Mouse (Mus musculus): ENCODE measurements at regions not wholly inside any gene's neighbourhood (a gene's known extent, or its start where the extent isn't known, plus 50 kb on each side); places are given as distances from the start of the nearest gene placed in this dataset.

DNA sequence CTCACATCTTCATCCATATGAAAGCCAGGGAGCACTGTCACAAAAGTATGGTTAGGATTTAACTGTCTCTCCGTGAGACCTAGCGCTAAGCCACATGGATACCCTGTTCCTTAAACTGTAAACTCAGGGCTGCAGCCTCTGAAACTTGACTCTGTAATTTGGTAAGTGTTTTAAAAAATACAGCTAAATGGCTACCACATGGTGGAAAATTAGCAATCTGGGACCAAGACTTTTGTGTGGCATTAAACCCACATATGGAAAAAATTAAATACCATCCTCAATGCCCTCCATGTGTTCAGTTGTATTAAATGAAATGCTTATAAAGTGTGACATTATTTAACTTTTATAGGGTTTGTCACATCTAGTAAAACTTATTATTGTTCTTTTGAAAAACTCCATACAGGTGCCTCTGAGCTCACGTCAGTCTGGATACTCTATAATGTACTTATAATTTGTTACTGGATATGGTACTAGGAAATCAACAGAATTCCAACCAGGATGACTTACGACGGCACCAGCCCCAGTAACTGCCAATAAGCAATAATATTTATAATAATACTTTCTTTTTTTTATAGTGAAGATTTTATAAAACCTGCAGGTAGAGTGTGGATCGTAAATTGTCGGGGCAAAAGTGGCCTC is 131.0 kb upstream of the Frg1 start:
- ATAC-seq (replicated peaks in 1 of 2; ENCODE audit: insufficient read depth in 1 of 2, low FRiP score in 2 of 2, low TSS enrichment in 1 of 2, low read depth in 1 of 2, poor library complexity in 2 of 2, severe bottlenecking in 2 of 2): no peak

DNA sequence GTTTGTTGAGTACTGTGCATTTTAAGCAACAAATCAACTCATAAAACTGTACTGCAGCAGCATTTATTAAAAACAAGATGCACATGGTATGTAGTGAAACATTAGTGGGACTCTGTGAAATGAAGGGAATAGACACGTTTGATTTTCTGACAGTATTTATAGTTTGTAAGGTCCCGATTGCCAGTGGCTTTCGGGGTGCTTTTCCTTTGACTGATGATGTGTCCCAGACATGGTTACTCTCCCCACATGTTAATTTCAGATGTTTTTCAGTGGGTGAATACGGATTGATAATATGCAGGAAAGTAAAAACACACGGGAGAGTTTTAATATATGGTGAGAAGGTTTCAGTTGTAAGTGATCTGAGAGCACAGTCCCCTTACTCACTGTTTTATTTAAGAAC is 115.3 kb upstream of the Frg1 start:
- no peak for ATAC-seq (replicated peaks in 1 of 2; ENCODE audit: insufficient read depth in 1 of 2, low FRiP score in 2 of 2, low TSS enrichment in 1 of 2, low read depth in 1 of 2, poor library complexity in 2 of 2, severe bottlenecking in 2 of 2)

DNA sequence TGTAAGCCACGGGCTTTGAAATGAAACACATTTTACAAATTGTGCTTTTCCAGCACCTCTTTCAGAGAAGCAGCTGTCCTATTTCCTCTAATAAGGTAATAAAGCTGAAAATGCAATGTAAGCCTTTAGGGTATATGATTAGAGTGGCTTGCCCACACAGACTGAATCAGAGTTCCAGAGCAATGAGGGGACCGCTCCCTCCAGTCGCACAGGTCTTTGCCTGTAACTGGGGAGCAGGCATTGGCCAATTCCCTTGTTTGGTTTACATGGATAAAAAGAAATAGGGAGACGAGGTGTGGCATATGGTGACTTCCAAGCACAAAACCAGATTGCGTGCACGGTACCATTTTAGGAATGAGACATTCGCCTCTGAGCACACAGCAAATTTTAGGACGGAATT is 112.7 kb upstream of the Frg1 start:
- ATAC-seq (replicated peaks in 1 of 2; ENCODE audit: insufficient read depth in 1 of 2, low FRiP score in 2 of 2, low TSS enrichment in 1 of 2, low read depth in 1 of 2, poor library complexity in 2 of 2, severe bottlenecking in 2 of 2): no peak

DNA sequence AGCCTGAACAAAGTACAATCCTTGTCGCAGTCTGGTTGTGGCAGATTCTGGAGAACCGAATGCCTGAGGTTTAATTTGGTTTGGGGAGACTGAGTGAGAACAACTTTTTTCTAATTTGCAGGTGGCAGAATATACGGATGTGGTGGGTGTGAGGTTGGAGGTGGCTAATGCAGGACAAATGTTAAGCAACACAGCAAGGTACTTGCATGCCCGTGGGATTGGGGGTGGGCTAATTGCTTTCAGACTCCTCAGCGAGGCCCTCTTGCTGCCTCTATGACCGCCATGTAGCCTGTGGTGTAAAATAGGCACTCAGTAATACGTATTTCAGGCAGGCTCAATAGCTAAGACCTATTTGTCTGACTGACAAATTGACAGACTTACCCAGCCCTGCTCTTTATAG is 109.4 kb upstream of the Frg1 start:
- ATAC-seq (replicated peaks in 1 of 2; ENCODE audit: insufficient read depth in 1 of 2, low FRiP score in 2 of 2, low TSS enrichment in 1 of 2, low read depth in 1 of 2, poor library complexity in 2 of 2, severe bottlenecking in 2 of 2): no peak

DNA sequence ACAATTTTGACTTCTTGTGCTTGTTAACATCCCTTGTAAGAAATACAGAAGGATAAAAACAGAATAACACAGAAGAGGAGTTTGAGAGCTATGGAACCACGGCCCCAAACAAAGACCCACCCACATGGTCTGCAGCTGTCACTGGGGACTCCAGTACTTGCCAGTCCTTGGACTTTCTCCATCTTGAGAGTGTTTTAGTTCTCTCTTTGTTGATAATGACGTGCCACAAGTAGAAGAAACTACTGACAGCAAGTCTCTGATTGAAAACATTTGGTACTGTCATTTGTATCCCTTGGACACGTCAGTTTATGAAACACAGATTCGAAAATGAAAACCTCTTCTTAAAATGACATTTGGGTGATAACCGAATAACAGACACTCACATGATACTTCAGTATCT is 68.3 kb upstream of the Frg1 start:
- no peak for ATAC-seq (replicated peaks in 1 of 2; ENCODE audit: insufficient read depth in 1 of 2, low FRiP score in 2 of 2, low TSS enrichment in 1 of 2, low read depth in 1 of 2, poor library complexity in 2 of 2, severe bottlenecking in 2 of 2)

DNA sequence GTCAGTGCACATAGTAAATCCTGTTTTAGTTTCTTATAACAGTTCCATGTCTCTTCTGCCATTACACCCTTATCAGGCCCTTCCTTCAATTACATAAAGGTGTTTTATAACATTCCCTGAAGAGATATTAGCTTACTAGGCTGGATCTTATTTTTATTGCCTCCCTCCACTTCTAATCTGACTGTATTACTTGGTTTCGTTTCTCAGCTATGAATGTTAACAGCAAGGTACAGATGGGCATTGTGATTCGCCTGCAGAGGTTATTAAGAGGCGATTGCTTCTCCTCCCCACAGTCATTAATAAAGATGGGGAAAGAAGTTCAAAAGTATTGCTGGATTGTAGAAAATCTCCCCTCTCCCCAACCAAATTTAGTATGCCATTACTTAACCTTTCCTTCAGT is 66.4 kb upstream of the Frg1 start:
- no peak for ATAC-seq (replicated peaks in 1 of 2; ENCODE audit: insufficient read depth in 1 of 2, low FRiP score in 2 of 2, low TSS enrichment in 1 of 2, low read depth in 1 of 2, poor library complexity in 2 of 2, severe bottlenecking in 2 of 2)

DNA sequence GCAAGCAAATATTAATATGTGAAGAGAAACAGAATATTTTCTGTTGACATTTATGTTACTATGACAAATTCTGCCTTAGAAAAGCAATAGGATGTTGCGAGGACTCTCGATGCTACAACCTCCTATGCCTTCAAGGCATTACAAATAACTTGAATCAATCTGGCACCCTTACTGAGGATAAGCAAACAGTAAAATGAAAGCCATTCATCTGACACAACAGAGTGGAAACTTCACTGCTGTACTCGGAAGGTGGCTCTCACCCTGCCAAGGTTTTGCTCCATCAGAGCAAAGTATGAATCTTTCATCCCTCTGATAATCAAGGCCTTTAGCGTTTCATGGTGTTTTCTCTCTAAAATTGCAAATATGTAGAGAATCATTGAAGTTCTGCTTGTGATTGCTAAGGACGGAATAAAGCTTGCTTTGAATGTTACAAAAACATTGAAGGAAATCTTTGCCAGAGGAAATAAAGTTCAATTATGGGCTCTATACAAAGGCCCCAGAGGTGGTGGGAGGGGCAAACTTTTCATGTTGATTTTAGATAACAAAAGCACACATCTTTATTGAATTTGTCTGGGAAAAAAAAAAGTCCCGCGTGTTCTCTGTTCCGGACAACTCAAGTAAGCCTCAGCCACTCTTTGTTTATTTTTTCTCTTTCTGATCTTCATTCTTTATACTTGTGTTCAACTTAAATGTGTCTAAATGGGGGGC is 56.3 kb upstream of the Frg1 start:
- no peak for ATAC-seq (replicated peaks in 1 of 2; ENCODE audit: insufficient read depth in 1 of 2, low FRiP score in 2 of 2, low TSS enrichment in 1 of 2, low read depth in 1 of 2, poor library complexity in 2 of 2, severe bottlenecking in 2 of 2)

DNA sequence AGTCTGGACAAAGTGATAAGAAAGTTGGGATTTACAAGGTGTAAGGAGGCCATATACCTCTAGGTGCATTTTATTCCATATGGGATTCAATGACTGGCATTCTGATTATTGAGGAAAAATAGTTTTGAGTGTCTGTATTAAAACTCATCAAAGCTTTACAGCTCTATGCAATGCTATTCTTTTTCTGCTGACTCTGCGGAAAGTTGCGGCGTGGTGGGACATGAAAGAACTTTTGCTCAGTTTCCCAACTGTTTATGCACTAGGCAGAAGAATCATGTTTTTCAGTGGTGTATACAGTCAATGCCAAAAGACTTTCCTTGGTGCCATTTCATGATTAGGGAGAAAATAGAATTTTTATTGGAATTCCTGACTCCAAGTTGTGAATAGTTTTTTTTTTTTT is 55.4 kb upstream of the Frg1 start:
- no peak for ATAC-seq (replicated peaks in 1 of 2; ENCODE audit: insufficient read depth in 1 of 2, low FRiP score in 2 of 2, low TSS enrichment in 1 of 2, low read depth in 1 of 2, poor library complexity in 2 of 2, severe bottlenecking in 2 of 2)
